Mouse (Mus musculus): ENCODE results near the gene Olfr1336.

- TF ChIP-seq POLR2A (IDR thresholded peaks at IDR 0.05; ENCODE audit: control insufficient read depth, low read depth, low read length) (no peak), CTCF (IDR thresholded peaks at IDR 0.05; ENCODE audit: control insufficient read depth, insufficient read depth, insufficient replicate concordance, low read depth, low read length) (no peak)
Observed at GRCm38 (mm10) chr7:6419894-6420293, 36.1 kb upstream of the Olfr1336 start.

Data from testis, adult 2 months (tissue).